Mouse (Mus musculus): ENCODE data around the gene Anp32e.
"Not testable (repeated sequence)": the region's sequence is repeated elsewhere in the genome, so short reads cannot be mapped to it uniquely, and the experiment has no call there.

Gene Anp32e

DNA sequence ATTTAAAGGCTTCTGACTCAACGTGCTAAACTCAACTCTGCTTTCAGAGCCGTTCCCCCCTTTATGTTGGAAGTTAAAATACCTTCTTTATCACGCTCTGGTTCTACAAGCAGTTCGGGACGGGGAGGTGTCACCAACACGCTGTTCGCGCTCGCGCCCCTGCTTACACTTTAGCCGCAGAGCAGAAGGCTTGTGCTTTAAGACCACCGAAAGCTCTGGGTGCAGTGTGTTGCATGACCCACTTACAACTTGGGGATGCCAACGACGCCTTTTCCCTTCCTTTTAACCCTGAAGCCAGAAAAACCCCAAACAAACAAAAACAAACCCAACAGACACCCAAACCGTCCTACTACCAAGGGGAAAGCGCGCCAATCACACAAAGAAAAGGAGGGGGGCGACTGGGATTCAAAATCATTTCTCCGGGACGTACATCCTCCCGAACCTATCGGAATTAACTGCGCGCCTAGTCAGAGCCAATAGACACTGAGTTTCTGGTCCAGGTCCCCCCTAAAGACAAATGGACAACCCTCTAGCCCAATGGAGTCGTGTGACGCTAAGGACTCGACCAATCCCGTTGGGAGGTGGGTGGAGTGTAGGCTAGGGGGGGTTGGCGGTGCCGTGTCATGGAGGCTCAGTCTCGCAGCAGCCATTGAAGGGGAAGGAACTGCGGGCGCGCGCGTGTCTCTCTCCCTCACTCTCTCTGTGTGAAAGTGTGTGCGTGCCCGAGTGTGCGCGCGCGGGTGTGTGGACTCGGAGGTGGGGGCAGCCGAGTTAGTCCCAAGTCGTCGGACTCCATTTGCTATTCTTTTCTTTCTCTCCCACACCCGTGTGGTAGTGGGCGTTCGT is at the start of gene Anp32e:
Gene Anp32e, plus strand, starts transcription at position 589 of the 846 bp plus-strand sequence.
- peak; percentile 98 for DNase-seq

DNA sequence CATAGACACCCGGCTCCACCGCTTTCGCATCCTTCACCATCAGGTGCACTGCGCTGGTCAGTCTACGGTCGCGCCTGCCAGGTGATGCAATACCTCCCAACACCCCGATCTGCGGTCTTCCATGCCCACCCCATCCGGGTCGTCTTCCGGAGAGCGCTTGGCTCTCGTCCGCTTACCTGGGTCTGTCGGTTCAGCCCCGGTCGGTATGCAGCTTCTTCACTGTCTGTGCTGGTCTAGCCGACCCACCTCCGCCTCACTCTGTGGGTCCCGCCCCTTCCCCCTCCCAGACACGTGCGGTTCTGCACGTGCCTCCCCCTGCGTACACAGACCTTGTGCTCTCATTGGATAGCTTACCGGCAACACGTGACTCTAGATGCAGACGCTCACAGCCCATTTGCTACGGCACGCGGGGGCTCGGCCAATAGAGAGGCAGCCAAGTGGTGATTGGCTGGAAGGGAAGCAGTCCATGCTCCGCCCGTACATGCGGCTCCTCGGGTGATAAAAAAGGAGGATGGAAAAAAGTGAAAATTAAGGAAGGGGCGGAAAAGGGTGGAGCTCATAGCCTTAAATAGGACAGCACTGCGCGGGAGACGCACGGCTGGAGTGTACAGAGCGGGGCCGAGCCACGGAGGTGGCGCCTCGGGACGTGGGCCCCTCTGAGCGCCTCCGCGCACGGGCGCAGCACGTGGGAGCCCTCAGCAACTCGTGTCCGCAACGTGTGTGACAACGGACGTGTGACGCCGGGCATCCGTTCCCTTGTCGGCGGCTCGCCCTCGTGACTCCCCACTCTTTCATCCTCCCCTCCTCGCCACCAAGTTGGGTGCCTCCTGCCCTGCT is 46.8 kb upstream of the Anp32e start, which contains the start of gene Ciart:
Gene Ciart, minus strand, starts transcription at position 273 of the 837 bp plus-strand sequence.
- DNase-seq: peak; percentile 96 to 99

DNA sequence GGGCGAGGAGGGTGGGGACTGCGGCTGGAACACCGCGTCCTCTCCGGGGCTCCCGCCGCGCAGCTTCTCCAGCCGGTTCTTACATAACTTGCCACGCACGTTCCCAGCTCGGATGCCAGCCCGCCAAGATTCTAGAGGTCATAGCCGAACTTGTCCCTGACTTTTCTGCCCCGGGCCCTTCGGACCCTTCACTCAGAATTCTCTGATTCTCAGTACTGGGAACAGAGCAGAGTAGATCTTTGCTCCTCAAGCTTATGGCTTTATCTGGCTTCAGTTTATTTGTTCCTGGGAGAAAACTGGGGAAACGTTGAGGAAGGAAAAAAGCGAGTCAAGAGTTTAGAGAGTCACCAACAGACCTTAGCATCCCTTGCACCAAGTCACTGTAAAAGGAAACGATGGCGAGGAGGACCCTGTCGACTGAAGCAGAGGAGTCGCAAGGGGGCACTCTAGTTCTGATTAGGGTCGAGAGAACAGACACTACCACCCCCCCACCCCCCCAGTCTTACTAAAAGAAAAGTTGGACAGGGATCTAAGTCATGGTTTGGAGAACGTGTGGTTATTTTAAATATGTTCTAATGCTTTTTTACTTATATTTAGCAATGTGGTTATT is 46.1 kb upstream of the Anp32e start:
- DNase-seq: peak; percentile 88 to 92

DNA sequence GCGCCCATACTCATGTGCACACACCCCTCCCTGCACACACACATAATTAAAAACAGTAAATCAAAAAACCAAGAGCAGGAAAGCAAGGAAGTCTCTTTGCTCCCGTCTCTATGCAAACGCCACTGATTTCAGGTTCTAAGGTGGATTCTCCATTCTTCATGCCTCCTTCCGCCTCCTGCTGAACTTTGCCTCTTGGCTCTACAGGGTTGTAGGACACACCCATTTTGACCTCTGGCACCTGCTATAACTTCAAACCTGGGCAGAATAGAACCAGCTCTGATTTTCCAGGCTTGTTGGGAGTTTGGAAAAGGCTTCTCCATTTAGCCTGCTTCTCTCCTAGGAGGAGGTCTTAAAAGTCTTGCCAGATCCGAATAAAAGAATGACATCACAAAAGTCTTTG is 44.6 kb upstream of the Anp32e start:
- peak; percentile 63 to 75 for DNase-seq

DNA sequence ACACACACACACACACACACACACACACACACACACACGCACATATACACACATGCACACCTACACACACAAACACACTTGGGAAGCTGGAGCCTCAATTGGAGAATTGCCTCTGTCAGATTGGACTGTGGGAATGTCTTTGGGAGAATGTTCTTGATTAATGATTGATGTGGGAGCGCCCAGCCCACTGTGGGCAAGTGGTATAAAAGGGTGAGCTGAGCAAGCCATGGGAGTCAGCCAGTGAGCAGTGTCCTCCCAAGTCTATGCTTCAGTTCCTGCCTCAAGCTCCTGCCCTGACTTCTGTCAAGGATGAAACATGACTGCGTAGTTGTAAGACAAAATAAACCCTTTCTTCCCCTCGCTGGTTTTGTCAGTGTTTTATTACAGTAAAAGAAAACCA is 41.5 kb upstream of the Anp32e start:
- DNase-seq: peak; percentile 67 to 81

DNA sequence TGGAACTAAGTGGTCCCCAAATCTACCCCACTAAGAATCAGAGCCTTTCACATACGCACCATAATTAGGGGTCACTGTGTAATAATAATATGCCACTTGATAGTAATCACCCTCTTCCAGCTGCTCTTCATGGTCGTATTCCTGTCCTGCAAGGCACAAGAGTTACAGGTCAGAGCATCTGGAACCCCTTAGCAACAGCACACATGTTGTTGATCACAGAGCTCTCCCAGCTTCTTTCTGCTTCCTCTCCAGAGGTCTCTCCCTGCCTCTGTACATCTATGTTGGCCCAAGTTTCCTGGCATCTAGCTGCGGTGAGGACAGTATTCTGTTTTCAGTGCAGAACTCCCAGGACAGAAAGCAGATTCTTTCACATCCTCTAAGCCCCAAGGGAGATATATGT is 39.4 kb upstream of the Anp32e start:
- DNase-seq: no peak

DNA sequence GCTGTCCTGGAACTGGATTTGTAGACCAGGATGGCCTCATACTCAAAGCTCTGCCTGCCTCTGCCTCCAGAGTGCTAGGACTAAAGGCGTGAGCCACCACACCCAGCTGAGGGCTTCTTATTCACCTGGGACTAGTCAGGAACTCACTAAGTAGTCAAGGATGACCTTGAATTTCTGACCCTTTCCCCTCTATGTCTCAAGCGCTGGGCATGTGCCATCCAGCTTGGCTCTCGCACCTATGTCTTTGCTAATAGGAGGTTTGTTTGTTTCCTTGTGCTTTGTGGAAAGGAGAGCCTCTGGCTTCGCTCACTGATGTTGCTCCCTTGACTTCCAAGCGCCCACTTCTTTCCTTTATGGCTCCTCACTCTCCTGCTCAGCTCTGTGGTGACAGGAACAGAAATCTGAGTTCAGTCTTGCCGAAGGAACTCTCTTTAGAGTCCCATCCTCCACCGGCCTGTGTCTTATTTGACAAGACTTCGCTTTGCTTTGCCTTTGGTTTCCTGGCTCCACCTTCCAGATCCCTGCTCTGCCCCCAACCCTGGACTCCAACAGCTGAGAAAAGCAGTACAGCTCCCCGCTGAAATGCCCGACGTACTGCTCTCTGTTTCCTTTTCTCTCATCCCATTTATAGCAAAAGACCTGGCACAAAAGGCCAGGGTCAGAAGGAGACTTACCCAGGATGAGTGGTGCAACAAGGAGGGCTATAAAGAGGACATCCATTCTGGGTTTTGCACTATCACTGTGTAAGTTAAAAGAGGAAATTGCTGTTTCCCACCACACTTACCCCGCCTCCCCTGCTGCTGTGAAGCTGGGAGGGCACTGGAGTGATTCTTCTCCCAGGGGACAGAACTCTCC is 37.6 kb upstream of the Anp32e start, which contains the start of gene BC028528:
Gene BC028528, minus strand, starts transcription at position 795 of the 855 bp plus-strand sequence.
- DNase-seq: peak in 1 of 2 experiments; percentile 31

DNA sequence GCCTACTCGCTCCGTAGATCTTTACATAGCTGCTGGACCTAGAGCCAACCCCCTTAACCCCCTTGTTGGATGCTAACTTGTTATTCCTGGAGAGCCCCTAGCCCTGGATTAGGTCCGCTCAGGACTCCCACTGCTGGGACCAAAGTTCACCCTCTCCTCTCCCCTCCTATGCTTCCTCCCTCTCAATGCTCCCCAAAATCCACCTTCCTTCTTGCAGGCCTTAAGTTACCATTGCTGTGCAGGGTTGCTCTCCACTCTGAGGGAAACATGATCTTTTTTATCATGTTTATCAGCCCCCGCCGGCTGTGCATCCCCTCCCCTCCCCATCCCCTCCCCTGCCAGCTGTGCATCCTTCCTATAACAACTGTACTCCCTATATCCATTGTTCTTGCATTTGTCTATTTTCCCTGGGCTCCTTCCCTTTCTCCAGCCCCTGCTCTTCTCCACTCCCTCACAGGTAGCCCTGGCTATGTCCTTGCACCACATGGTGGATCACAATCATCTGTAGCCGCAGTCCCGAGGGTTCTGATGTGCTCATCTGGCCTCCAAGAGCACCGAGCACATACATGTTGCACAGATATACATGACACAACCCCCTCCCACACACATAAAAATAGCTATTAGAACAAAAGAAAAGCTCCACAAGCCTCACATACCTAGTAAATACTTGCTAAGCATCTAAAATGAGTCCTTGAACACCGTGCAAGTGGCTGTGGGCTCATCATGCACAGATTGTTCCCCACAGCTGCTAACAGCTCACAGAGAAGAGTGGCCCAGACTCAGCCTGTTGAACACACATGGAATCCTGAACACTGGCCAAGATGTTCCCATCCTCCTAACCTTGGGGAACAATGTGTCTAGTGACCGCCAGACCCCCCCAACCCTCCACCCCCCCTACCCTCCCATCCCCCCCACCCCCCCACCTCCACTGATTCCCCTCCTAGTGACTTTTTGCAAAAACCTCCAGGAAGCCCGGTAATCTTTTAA is 36.7 kb upstream of the Anp32e start:
- no peak for DNase-seq

DNA sequence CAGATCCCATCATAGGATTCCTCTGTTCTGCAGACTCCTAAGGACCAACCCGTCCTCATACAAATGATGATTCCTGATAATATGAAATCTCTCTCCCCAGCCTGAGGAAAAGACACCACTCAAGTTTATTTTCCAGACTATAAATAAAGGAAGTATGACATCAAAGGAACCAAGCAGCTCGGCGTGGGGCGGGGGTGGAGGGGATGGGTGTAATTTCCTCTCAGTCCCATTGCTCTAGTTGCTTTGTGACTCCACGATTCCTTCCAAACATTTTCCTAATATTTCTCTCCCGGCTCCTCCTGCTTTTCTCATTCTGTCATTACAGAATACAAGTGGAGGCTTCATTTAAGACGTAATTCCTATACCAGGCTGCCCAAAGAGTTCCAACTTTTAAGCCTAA is 35.9 kb upstream of the Anp32e start:
- DNase-seq: peak in 1 of 2 experiments; percentile 41

DNA sequence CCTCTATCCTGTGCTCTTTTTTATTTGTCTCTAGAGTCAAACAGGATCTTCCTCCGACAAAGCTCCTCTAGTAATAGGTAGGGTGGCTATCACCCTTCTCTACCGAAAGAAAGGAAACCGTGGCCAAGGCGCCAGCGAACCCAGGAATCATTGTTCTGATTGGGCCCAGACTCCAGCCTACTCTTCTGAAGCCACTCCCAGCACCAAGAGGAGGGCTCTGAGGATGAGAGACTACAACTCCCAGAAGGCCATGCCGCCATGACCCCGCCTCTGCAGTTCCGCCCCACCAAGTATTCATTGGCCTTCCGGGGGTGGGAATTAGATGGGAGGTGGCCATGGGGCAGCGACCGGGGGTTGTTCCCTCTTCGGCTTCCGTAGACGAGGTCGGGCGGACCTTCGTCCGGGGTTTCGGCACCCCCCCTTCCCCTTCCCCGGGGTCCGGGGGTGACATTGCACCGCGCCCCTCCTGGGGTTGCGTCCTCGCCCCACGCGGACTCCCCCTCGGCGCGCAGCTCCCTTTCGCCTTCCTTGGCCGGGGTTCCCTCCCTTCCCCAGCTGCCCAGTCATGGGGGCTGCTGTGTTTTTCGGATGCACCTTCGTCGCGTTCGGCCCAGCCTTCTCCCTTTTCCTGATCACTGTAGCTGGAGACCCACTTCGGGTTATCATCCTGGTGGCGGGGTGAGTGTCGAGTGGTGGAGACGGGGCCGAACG is 35.3 kb upstream of the Anp32e start, which contains the start of gene Aph1a:
Gene Aph1a, plus strand, starts transcription at position 364 of the 711 bp plus-strand sequence.
- DNase-seq: peak; percentile 97 to 99

DNA sequence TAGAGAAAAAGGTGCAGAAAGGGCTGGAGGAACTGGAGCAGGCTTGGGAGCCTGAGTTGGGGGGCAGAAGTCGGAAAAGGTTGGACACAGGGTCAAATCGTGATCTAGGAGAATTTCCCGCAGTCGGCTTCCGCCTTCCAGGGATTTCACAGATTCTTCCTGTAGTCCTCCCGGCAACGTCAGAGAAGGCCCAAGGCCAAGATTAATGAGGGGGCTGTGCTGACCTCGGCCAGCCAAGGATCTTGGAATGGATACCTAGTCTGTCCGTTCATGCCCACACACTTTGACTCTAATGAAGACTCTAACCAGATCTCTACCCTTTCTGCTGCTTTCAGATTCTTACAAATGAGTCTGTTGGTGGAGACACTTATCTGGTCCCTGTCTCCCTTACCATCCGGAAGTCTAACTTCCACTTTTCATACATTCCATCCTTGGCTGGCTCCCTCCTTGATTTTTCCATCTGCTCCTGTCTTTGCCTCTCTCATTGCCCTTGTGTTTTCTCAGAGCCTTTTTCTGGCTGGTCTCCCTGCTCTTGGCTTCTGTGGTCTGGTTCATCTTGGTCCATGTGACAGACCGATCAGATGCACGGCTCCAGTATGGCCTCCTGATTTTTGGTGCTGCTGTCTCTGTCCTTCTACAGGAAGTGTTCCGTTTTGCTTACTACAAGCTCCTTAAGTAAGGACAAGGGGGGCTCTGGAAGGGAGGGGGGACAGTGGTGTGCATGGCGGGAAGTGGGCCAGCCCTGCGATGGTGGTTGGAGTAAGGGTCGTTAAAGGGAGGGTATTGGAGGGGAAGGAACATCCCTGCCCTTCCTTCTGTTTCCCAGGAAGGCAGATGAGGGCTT is 34.5 kb upstream of the Anp32e start:
- peak; percentile 85 to 91 for DNase-seq

DNA sequence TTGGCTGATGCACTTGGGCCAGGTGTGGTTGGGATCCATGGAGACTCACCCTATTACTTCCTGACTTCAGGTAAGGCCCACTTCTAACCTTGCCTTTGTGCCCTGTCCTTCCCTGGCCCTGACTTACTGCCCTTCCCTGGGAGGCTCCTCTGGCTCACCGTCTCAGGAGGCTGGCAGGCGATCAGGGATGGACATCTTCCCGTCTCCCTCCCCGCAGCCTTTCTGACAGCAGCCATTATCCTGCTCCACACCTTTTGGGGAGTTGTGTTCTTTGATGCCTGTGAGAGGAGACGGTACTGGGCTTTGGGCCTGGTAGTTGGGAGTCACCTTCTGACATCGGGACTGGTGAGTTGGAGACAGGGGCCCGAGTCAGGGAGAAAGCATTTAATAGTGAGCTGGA is 33.5 kb upstream of the Anp32e start:
- not testable (repeated sequence) for DNase-seq

DNA sequence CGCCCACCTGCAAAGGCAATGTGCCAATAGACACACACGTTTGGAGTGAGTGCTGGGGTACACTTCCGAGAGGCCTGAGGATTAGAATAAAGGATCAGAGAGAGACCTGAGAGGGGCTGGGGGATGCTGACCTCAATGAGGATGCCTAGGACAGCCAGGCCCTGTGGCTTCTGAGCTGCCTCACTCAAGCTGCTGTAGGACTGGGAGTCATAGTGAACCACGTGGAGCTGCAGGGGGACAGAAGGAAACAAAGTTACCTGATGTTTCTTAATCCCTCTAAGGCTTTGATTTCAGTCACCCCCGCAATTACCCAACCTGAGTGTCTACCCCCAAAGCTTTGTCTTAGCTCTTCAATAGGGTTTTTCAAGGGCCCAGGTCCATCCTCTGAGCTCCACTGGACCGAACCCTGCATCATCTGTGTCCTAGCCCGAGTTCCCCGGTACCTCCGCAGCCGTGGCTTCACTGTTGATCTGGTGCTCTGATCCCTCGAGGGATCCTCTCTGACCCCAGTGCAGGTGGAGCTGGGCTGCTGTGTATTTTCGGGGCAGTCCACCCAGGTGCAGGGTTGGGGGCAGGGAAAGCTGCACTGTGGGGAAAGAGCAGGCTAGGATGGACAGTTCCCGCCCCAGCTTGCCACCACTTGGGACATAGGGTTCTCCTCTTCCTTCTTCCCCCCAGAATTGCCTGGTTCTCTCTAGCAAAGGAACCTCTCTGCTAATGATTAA is 29.1 kb upstream of the Anp32e start:
- no peak for DNase-seq

DNA sequence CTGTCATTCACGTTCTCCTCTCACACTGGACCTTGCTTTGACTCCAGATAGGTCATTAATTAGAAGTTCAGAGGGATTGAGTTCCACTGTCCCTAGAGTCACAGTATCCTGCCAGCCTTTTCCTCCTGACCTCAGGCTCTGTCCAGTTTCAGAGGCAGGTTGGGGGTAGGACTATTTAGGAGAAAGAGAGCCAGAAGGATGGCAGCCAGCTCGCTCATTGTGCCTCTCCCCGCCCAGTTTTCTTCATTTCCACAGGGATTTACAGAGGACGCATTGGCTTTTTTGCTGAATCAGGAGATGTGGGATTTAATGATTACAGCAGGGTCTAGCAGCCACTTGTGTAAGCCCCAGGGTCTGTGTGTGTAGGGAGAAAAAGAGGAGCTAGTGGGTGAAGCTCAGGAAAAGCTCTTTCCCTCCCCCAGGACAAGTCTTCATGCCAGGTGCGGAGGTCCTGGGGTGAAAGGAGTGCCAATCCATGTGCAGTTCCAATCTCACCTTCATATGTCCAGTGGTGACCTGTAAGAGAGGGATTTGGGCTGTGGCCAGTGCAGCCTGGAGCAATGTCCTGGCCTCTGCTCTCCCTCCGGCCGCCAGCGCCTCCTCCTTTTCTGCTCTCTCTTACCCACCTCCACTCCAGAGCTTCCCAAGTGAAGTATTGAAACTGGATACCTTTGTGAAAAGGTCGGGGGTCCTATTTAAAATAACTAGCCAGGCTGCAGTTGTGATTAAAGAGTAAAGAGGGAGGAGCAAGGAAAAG is 27.3 kb upstream of the Anp32e start:
- peak; percentile 69 to 86 for DNase-seq

DNA sequence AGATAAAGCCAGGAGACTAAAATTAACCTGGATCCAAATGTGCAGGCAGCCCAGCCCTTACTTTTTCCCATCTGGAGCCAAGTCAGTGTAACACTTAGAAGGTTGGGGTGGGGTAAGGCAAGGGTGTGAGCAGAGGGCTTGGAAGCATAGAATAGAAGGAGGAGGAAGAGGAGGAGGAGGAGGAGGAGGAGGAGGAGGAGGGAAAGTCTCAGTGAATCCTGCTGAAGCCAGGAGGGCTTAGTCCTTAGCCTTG is 26.7 kb upstream of the Anp32e start:
- DNase-seq: no peak

DNA sequence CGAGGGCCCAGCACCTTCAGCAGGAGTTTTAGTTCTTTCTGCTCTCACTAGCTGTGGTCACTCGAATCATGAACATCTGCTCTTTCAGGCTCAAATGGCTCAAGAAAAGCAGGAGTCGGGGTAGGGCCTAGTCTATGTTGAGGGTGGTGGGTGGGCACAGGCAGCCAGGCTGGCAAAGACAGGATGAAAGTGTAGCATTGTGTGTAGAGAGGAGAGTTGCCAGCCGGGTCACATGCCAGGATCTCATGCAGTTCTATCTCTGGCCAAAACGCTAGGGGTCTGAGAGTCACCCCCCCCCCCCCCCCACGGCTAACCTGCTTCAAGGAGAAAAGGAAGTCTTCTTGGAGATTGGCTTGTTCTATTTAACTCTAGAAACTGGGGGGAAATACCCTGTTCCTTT is 26.4 kb upstream of the Anp32e start:
- DNase-seq: peak; percentile 46 to 61

DNA sequence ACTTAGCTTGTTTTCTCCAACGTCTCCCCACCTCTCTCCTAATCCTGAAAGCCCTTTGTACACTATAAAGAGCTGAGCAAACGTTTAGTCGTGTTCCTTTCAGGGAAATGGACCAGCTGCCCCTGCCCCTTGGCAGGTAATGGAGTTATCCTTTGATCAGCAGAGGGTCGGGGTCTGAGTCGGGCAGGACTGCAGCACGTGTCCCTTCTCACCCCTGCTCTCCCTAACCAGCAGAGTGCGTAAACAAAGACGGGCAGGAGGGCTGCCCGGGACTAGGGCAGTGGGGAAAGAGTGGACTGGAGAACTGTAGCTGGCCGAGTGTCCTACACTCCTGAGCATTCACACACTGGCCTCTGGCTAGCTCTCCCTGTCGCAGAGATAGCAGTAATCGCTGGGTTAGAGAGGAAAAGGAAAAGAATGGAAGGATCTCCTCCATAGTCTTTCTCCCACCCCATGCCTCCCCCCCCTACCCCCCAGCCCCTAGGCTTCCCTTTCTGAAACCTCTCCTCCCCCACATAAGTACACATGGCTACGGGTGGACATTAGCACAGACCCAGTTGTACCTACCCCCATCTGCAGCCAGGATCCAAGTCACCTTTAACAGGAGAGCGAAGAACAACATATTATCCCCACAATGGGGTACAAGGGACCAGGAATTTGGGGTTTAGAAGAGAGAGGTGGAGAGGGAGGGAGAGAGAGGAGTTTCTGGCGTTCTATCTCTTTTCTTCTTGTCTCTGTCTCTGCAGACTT is 25.1 kb upstream of the Anp32e start:
- peak; percentile 65 to 91 for DNase-seq

All from kidney, postnatal 25 days (tissue).